Mouse (Mus musculus) urinary bladder, adult 18-20 months (tissue): ENCODE data around the gene Cntln.

Experiments
- DNase-seq, 2 experiments: peaks; one replicate each; pipeline ENCODE4 v3.0.0; 2022; ENCODE audit warnings: low spot score in 2 of 2, mixed read lengths in 2 of 2

Gene Cntln

GRCm38 (mm10) chr4:85049933-85050553 is 165.9 kb downstream of the Cntln start:
- DNase-seq: no peak

DNA sequence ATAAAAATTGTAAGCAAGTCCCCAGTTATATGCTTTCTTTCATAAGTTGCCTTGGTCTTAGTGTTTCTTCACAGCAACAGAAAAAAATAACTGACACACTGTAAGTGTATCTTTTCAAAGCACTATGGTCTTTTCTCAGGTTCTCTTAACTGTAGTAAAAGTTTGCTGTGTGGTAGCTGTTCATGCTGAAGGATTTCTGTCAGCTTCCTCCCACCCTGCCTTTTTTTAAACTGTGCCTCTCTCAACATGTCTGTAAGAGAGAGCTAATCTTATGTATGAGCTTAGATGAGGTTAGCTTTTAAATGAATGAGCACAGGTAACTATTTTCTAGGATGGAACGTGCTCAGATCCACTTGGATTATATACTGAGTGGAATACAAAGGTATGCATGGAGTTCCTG is 170.5 kb downstream of the Cntln start:
- DNase-seq: no peak

- no peak for DNase-seq
These were observed 175.5 kb downstream of the Cntln start for GRCm38 (mm10) chr4:85059598-85059997.

GRCm38 (mm10) chr4:85061676-85062075 is 177.6 kb downstream of the Cntln start:
- DNase-seq: no peak

- no peak for DNase-seq
These were observed 211.9 kb downstream of the Cntln start for GRCm38 (mm10) chr4:85096033-85096432.

DNA sequence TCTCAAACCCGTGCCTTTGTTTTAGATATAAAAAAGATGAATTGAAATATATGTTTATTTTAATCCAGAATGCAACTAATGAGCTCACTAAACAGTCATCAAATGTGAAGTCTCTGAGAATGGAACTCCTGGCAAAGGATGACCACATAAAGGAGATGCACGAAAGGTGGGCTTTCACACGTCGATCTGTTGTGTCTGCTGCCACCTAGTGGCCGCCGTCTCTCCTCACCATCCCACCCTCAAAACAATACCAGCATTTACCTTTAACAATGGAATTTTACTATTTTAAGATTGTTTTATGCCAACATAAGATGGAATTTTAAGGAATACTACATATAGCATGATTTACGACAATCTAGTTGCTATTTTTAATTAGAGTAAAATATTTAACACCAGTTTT is 212.6 kb downstream of the Cntln start:
- DNase-seq: peak in 1 of 2 experiments; percentile 8

GRCm38 (mm10) chr4:85102168-85102567 is 218.1 kb downstream of the Cntln start:
- no peak for DNase-seq

GRCm38 (mm10) chr4:85106416-85106815 is 222.3 kb downstream of the Cntln start:
- no peak for DNase-seq

DNA sequence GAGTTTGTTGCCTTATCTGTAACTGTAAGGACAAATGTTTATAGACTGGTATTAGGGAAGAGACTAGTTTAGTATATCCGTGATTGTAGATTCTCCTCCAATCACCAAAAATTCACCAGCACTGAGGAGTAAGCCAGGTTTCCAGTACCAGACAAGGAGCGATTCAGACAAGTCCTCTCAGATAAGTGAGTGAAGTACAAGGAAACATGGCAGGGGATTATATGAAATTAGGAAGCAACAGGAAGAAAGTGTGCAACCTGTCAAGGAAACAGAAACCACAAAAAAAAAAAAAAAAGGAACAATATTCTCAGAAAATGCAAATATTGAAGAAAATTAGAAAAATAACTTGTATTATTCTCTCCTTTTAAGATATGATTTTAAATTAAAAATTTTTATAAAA is 222.9 kb downstream of the Cntln start:
- no peak for DNase-seq

DNA sequence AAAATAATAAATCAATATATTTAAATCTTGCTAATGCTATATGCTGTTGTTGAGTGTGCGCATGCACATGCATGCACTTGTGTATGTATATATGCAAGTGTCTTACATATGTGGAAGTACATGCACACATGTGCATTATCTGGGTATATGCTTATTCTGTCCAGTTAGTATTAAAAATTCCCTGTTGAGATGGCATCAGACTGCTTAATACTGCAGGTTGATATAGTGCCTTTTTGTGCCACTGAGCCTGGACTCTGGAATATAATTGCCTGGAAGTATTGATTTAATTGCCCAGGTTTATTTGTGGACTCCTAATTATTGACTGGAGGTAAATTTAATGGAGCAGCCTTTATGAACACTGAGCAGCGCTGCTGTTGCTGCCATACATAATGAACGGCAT is 236.2 kb downstream of the Cntln start:
- DNase-seq: no peak

DNA sequence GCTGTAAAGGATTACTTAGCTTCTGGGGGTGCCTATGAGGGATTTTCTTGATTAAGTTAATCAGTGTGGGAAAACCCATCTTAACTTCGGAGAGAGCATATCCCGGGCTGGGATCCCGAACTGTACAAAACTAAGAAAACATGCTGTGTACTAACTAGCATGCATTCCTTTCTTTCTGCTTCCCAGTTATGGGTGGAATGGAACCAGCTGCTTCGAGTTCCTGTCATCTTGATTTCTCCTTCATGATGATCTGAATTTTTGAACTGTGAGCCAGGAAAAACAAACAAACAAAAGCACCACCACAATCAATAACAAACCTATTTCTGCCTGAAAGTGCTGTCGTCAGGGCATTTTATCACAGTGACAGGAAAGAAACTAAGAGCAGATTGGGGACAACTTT is 265.6 kb downstream of the Cntln start:
- no peak for DNase-seq

- no peak for DNase-seq
These were observed 267.8 kb downstream of the Cntln start for GRCm38 (mm10) chr4:85151881-85152280.

- no peak for DNase-seq
These were observed 270.3 kb downstream of the Cntln start for GRCm38 (mm10) chr4:85154361-85154760.

GRCm38 (mm10) chr4:85161156-85161555 is 277.0 kb downstream of the Cntln start:
- no peak for DNase-seq

- DNase-seq: peak in 1 of 2 experiments; percentile 22
These were observed 278.6 kb downstream of the Cntln start for GRCm38 (mm10) chr4:85162468-85163312.

GRCm38 (mm10) chr4:85163313-85163615 is 279.2 kb downstream of the Cntln start:
- no peak for DNase-seq

DNA sequence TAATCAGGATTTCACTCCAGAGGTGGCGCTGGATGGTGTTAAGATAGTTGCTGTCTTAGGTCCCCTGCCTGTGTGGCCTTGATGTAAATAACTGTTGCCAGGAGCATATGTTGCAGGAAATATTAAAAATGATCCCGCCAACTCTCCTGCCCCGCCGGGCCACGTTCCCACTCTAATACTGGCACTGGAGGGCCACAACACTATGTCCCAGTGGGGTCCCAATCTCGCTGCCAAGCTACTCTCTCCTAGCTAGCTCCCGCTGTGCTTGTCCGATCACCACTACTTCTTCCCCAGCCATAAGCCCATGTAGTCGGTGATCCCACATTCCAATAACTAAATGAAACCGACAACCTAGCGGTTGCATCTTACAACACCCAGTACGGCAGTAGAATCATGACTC is 283.9 kb downstream of the Cntln start:
- no peak for DNase-seq

GRCm38 (mm10) chr4:85175466-85175865 is 291.4 kb downstream of the Cntln start:
- DNase-seq: no peak

GRCm38 (mm10) chr4:85178394-85179051 is 294.4 kb downstream of the Cntln start:
- no peak for DNase-seq
